Mouse (Mus musculus) kidney, postnatal 10 days (tissue): ENCODE measurements around the gene Serpinb8.

Experiments
- DNase-seq: peaks from one replicate; pipeline ENCODE4 v3.0.0; 2021; ENCODE audit warnings: mixed read lengths

Serpinb8 gene

DNA sequence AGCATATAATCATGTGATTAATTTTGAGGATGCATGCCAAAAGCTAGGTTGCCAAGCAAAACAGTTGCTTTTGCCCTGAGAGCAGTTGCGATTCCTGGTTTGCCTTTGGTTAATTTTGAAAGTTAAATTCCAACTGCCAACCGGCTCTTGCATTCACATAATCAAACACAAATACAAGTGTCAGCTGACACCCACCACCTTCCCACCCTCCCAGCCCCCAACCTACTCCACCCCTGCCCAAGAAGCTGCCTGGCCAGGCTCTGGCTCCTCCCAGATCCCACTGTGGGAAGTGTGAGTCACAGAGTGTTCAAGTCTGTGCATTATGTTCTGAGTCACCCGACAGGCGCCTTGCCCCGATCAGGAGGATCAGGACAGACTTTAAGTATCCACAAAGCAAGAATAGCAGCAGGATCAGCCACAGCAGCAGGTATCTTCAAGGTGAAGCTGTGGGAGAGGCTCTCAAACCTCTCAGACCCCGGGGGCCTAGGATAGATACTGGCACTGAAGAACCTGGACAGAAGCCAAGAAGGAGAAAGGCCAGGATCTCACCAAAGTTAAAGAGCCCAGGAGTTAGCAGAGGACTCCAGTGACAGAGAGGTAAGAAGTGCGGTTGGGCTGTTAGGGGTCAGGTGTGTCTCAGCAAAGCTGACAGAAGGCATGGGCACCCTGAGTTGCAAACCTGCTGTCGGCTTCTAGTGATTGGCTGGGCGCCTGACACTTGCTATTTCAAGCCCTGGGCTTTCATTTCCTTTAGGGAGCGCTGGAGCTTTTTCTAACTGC is at the start of gene Serpinb8:
Gene Serpinb8 (plus strand): TSS at position 316 of the 780 bp plus-strand sequence.
- peak; percentile 62 for DNase-seq

DNA sequence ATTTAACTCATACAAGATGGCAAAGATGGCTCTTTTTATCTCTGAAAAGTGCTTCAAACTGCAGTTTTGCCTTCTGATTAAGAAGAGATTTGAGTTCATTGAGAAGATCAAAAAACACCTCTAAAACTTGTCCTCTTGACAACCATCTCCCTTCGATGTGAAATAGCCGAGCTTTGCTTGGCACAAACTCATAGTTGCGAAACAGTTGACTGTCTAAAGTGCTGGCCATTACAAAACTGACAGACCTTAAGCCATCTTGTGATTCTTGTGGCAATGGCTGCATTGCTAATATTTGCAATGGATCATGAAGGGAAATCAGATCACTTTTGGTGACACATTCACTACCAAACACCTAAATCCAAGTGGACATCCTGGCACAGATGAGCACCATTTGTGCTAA is 30.3 kb upstream of the Serpinb8 start:
- no peak for DNase-seq

DNA sequence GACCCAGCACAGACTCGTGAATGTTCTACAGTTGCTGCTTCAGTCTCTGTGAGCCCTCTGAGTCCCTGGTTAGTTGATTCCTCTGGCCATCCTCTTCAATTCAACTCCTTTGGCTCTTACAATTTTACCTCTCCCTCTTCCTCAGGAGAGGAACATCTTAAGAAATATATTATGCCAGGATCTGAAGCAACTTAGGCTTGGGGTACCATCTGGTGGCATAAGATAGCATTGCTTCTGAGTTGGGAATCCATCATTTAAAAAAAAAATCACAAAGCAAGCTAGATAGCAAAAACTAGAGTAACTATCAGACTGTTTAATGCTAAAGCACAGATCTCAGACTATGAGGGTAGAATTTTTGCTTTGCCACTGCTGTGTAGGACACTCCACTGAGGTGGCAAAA is 27.7 kb upstream of the Serpinb8 start:
- no peak for DNase-seq

GRCm38 (mm10) chr1:107565644-107566043 is 24.2 kb upstream of the Serpinb8 start:
- DNase-seq, result no peak

GRCm38 (mm10) chr1:107576094-107576493 is 13.7 kb upstream of the Serpinb8 start:
- no peak for DNase-seq

DNA sequence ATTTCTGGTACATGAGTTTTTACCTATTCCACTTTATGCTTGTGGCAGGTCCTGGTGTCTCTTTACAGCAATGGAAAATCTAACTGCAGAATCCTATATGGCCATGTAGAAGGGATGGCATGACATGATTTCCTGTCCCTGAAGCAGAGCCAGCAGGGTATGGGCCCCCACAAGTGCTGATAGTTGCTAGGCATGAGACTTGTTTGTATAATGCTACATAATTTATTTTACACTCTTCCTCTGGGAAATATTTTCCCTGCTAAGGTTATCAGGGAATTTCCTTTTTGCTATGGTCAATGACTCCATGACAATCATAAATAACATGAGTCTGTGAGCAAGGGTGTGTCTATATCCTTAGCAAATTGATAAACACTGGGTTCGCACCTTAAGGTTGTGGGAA is 12.3 kb upstream of the Serpinb8 start:
- DNase-seq, result no peak

- no peak for DNase-seq
These were observed 8.6 kb upstream of the Serpinb8 start for GRCm38 (mm10) chr1:107581220-107581619.

- DNase-seq, result no peak
These were observed 6.9 kb upstream of the Serpinb8 start for GRCm38 (mm10) chr1:107582900-107583299.

- no peak for DNase-seq
These were observed 5.8 kb upstream of the Serpinb8 start for GRCm38 (mm10) chr1:107583958-107584376.

GRCm38 (mm10) chr1:107584932-107585331 is 4.9 kb upstream of the Serpinb8 start:
- DNase-seq, result no peak

DNA sequence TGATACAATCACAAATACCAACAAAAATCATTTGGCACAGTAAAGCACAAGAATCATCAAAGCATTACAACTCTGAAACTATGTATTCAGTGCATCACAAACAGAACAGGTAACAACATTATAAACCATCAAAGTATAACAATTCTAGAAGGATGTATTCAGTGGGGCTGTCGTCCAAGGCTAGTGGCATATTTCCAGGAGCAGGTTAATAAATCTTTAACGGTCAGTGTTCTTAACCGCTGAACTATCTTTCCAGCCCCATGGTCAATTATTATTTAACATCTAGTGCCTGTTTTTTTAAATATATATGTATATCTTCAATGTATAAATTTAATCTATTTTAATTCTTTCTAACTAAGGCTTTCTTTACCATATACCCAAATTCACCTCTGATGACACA is 3.6 kb upstream of the Serpinb8 start:
- peak; percentile 11 for DNase-seq

DNA sequence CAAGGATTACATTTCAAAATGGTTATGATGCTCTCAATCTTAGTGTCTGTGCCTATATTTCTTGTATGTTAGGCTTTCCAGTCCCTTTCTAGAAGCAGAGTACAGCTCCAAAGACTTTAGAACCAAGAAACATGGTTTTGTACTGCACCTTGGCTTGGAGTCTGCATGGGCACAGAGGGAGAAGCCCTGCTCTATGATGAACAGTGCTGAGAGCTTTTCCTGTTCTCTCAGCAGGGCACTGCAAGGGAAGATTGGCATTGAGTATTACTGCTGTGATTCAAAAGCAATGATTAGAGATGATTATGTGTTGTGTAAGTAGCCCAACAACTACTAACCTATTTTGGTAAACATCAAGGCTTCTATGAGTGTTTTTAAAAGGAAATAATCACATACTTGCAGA is 1.6 kb upstream of the Serpinb8 start:
- DNase-seq, result no peak

DNA sequence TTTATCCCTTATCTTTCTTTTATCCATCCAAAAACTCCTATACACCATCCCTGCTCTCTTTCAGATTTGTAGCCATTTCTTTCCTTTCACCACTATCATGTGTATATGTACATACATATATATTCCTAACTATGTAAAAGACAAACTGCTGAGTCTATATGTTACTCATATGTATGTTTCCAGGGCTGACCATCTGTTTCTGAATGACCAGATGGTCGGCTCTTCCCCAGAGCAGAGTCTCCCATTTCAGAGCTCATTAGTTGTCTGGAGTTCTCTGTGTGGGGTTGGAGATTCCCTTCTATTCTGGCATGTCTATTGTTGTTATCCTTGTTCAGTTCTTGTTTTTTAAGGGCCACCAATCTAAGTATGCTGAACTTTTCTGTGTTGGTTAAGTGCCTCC is 1.2 kb upstream of the Serpinb8 start:
- DNase-seq, result no peak

DNA sequence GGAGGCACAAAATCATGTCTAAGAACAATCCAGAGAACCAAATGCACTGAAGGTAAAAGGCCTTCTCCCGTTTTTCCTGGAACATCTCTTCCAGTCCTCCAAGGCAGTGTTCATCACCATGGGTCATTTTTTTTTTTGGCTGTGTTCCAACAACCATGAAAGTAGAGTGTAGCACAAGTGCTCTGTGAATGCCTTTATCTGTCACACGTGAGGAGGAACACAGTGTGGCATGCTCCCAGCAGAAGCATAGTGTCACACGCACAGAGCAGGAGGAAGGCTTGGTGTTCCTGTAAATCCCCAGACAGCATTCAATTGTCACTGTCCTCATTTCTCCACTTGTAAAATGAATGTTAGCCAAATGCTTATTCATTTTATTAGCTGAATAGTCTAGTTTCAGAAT is 2.8 kb downstream of the Serpinb8 start:
- no peak for DNase-seq

- no peak for DNase-seq
These were observed 3.7 kb downstream of the Serpinb8 start for GRCm38 (mm10) chr1:107593469-107593868.

DNA sequence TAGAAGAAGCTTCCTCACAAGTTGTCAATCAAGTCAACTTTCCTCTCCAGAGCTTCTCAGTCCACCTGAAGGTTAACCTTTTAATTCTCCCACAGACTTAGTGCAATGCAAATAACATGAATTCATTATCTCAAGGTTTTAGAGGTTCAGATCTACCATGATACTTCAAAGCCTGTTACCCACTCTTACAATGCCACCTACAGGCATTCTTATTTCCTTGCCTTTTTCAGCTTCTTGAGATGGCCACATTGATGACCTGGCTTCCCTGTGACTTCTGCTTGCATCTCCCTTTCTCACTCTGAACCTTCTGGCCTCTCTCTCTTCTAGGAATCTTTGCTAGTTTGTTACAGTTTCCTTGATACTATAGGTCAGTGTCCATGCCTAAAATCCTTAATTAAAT is 7.1 kb downstream of the Serpinb8 start:
- no peak for DNase-seq

DNA sequence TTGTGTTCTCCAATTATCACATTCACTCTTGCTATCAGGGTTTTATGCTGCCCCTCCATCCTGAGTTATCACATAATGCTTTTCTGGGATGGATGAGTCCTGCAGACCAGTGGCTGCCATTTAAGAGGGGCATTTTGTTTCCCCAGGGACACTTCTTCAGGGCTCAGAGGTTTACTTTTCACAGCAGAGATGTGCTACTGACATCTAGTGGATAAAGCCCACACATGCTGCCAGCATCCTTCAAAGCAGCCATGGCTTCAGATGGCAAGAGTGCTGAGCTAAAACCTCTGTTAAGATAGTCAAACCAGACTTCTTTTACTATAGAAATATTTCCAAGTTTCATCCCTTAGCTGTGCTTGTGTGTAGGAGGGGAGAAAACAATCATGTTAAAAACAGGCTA is 8.7 kb downstream of the Serpinb8 start:
- peak; percentile 8 for DNase-seq

DNA sequence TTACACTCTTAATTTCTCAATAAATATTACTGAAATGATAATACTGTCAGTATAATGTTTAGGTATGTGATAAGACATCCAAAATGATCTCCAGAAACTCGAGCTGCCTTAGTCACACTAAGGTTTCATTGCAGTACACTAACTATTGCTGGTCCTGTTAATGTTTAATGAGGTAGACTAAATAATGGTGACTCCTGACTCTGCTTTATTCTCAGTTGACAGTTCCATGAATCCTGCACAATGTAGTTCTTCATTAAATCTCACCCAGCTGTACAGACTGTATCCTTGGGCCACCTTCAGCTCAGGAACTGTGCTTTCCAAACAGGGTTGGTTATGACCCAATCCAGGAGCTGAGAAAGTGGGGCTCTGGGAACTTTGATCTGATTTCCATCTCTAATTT is 19.1 kb downstream of the Serpinb8 start:
- no peak for DNase-seq

DNA sequence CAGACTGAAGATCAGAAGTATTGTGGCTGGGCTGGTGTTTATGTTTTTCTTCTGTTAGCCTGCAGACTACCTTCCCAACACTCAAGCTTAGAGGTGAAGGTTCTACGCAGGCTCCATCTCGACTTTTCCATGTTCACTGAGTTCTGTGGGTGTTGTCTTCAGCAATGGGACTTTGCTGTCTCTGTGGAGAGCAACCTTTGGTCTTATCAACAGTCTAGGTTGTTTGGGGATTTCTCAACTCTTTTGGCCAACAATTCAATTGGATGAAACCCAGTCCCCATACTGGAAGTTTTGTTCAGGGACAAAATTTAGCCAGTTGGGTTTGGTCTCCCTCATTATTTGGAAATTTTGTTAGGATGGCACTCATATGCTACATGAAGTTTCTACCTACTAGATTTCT is 24.3 kb downstream of the Serpinb8 start:
- no peak for DNase-seq

DNA sequence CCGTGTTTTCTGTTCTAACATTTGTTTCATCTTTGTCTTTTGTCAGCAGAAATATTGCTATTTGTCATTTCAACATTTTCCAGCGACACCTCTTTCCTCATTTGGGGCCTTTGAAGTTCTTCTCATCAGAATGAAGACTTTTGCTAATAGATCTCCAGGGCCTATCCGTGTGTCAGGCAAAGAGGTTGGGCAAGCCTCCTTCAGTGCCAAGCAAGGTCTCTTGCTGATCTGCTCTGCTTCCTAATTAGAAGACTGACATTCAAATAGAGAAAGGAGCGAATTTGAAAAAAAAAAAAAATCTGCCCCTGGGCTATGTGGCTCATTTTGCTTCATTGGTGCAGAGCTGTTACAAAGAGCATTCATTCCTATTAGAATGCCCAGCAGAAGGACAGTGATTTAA is 32.2 kb downstream of the Serpinb8 start:
- DNase-seq, result no peak

DNA sequence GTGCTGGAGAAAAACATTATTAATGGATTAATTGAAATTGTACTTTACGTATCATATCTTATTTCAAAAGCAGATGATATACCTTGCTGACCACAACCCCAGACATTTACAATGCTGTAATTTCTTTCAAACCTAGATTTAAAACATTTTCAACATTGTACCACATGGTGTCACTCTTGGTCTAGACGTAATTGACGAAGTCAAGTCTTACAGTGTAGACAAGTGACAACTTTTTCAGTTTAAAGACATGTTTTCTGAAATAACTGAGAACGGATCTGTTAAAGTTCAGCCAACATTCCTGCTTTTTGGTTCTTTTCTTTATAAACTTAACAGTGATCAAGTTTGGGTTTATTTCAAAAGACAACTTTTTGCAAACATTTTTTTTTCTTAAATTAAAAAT is 46.1 kb downstream of the Serpinb8 start:
- no peak for DNase-seq

GRCm38 (mm10) chr1:107638056-107638455 is 48.2 kb downstream of the Serpinb8 start:
- peak; percentile 7 for DNase-seq

DNA sequence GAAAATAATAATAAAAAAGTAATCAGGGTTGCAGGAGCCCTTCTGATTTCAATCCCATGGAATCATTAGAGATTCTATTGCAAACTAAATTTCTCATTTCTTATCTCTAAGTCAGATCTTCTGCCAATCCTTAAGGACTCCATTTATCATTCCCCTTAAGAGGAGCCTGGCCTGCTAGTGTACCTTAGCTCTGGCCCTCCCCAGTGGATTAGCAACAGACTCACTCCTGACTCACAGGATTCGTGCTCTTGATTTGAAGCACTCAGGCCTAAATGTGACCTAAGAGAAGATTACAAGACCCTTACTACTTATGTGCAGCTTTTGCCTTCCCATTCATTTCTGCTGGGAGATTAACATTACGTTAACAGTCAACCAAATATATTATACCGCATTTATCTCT is 48.7 kb downstream of the Serpinb8 start:
- no peak for DNase-seq

DNA sequence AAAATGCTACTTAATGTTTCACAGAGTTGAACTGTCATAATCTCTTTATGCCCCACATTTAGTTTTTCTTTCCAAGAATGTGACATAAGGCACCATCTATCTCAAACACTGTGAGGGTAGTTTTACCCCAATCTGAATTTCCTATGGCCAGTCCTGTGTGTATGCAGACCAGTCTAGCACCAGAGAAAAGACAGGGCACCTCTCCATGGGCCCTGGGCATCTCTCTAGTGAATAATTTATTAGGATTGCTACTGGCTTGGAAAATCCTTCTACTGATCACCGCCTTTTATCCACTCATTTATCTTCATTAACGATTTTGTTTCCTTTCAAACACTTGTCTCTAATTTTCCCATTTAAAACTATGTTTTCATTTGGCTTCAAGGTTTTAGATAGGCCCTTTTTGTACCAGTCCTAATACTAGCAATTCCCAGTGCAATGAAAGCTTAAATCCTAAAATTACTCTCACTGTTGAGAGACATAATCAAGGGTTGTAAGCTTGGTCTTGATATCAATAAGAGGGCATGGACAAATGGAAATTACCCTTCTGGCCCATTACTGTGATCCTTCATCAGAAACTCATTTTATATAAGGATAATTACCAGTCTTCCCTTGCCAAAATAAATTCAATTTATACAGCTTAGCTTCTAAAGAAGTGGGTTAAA is 52.8 kb downstream of the Serpinb8 start:
- no peak for DNase-seq

DNA sequence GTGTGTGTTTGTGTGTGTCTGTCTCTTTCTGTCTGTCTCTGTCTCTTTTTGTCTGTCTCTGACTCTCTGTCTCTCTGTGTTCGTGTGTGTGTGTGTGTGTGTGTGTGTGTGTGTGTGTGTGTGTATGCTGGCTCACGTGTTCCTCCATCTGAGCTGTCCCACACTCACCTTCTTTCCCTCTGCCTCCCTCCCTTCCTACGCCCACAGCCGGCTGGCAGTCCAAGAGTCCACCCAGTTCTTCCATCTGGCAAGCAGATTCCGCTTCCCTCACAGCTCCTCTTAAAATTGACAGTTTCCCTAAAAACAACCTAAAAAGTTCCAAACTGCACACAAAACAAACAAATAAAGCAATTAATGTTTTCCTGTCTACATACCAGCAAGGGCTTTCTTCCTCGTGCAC is 55.3 kb downstream of the Serpinb8 start:
- peak; percentile 36 for DNase-seq
